Mouse (Mus musculus): ENCODE measurements around the gene Nprl2.

The Nprl2 gene

DNA sequence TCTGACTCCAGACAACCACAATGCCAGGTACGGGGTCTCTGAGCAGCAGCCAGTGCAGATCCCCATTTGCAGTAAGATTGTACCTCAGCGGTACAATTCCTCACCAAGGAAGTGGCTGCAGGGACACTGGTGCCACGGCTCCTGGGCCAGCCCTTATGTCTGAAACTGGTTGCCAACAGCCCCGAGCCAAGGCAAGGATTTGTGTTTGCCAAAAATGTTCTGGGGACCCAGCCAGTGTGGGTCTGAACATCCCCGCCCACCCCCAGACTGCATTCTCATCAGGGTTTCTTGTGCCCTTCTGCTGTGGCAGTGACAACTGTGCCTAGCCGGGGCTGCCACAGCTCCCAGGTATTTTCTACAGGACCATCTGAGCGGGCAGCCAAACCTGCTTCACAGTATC lies 3.8 kb upstream of the Nprl2 start:
- no peak for DNase-seq

DNA sequence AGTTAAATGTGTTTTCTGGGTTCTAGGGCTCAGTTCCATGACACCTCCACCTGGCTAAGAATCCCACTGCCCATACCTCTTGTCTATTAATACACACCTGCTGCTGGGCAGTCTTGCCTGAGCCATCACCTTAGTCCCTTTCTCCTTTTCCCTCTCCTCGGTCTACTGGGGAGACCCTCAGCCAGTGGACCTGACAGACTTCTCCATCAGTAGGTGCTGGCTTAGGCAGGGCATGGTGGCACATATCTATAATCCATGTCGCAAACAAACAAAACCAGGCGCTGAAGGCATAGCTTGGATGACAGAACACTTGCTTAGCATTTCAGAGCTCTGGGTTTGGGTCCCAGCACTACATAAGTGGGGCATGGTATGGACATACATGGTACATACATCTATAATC lies 3.3 kb upstream of the Nprl2 start:
- no peak for DNase-seq

DNA sequence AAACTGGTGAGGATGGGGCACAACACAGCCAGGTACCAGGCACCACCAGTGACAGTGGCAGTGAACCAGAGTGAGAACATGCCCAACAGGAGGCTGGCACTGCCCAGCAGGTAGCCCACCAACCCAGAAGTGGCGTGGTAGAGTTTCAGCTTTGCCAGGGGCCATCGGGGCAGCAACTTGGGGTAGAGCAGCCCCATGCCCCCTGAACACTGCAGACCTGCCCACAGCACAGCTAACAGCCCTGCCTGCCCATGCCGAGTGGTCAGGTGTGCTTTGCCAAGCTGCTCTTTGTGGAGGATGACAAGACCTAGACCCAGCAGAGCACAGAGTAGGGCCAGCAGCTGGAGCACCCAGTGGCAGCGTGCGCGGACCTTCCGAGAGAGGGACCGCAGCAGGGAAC lies 2.1 kb upstream of the Nprl2 start:
- DNase-seq, result no peak

DNA sequence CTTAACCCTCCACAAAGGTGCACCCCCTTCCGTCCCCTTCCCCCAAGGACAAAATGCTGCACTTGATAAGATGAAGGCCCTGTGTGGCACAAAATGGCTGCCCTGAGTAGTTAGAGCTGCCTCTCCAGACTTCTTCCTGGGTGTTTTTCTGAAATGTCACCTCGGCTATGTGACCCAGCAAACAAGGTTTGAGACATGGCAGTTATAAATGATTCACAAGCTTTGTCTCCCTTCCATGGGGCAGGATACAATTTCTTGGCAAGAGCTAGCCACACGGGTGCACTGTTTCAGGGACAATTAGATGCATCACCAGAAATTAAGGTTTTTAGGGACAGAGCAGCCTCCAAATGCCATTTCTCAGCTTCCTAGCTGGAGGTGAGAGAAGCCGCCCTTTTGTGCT lies 1.6 kb upstream of the Nprl2 start:
- no peak for DNase-seq

DNA sequence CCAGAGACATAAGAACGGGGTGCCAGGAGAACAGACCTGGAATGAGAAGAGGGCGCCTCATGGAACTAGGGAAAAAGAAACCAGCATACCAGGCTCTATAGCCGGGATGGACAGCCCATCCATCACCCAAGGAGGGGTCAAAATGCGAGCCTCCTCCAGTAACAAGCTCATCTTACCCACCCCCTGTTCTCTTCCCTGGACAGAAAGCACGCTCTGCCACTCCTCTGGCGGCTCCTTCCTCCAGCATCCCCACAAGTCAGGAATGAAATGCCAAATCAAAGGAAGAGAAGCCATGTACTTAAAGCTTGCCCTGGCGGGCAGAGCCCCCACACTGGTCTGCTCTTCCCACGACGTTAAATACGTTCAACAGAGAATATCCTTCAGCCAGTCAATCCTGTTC lies 1.0 kb upstream of the Nprl2 start:
- DNase-seq, result no peak

DNA sequence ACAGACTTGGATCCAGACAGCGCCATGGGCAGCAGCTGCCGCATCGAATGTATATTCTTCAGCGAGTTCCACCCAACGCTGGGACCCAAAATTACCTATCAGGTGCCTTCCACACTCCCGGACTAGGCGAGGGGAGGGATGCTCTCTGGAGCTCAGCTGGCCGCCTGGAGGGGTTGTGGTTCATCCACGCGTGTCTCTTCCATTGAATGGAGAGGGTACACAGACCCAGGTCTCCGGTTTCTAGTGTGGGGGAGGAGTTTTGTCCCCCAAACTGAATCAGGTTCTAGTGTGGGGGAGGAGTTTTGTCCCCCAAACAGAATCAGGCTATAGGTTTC lies 293 bp downstream of the Nprl2 start:
- DNase-seq, result no peak

DNA sequence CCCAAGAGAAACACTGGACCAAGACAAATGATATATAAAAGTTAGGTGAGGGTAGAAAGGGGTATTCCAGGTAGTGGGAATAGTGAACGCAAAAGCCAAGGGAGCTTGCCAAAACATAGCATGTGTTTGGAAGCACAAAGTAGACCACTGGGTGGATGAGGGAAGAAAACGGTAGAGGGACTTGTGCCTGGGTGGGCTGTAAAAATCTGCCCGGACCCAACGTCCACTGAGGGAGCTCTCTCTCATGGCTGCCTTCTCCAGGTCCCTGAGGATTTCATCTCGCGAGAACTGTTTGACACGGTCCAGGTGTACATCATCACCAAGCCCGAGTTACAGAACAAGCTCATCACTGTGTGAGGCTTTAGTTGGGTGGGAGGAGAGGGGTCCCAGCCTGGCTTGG lies 695 bp downstream of the Nprl2 start:
- DNase-seq, result no peak

DNA sequence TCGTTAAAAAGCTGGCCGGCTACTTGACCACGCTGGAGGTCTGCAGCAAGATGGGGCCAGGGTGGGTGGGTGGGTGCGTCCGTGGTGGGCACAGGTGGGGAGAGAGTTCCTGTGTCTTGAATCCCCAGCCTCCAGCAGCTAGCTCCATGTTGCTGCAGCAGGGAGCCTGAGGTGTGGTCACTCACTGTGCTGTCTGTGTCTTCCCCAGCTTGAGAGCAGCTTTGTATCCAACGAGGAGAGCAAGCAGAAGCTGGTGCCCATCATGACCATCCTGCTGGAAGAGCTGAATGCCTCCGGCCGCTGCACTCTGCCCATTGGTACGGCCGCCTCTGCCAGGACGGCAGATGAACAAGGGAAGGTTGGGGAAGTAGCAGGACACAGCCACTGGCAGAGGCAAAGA lies 1.3 kb downstream of the Nprl2 start:
- no peak for DNase-seq

DNA sequence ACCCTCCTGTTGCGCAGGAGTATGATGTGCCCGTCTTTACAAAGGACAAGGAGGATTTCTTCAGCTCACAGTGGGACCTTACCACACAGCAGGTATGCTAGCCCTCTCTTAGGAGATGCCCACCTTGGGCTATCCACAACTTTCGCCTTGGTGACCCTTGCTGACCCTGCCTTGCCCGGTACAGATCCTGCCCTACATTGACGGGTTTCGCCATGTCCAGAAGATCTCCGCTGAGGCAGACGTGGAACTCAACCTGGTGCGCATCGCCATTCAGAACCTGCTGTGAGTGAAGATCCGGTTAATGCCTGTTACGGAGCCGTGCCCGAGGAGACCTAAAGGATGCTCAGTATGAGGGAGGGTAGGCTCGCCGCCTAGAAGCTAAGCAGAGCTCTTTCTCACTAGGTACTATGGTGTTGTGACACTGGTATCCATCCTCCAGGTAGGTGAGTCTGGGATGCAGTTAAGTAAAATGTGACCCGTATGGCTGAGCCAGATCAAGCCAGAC lies 2.2 kb downstream of the Nprl2 start:
- DNase-seq, result no peak

DNA sequence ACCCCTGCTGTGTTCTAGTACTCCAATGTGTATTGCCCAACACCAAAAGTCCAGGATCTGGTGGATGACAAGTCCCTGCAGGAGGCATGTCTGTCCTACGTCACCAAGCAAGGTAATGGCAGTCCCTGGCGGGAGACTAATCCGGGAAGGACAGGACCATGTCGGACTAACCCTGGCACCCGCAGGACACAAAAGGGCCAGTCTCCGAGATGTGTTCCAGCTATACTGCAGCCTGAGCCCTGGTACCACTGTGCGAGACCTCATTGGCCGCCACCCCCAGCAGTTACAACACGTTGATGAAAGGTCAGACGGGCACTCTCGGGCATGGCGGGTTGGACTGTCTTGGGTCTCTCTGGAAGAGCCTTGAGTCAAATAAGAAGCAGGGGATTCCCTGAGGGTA lies 2.7 kb downstream of the Nprl2 start:
- no peak for DNase-seq

DNA sequence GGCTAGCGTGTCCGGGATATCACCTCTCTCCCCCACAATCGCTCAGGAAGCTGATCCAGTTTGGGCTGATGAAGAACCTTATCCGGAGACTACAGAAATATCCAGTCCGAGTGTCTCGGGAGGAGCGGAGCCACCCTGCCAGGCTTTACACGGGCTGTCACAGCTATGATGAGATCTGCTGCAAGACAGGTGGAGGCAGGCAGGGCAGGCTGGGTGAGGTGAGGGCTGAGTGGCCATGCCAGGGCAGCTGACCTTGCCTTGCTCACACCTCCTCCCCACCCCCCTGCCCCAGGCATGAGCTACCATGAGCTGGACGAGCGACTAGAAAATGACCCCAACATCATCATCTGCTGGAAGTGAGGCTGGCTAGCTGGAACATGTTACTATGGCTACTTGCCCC lies 3.2 kb downstream of the Nprl2 start:
- no peak for DNase-seq

DNA sequence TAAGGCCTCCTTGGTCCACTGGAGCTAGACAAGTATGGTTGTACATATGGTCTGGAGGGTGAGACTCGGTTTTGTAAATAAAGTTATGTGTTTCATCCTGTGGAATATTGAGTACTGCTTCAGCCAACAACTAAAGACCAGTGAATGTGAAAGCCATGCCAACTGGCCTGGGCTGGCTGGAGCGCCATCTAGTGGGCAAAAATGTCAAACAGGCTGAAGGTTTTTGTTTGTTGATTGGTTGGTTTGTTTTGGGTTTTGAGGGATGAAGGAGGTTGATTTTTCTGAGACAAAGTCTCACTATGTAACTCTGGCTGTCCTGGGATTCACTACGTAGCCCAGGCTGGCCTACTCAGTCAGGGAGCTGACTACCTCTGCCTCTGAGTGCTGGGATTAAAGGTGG lies 3.6 kb downstream of the Nprl2 start:
- peak; percentile 72 for DNase-seq

DNA sequence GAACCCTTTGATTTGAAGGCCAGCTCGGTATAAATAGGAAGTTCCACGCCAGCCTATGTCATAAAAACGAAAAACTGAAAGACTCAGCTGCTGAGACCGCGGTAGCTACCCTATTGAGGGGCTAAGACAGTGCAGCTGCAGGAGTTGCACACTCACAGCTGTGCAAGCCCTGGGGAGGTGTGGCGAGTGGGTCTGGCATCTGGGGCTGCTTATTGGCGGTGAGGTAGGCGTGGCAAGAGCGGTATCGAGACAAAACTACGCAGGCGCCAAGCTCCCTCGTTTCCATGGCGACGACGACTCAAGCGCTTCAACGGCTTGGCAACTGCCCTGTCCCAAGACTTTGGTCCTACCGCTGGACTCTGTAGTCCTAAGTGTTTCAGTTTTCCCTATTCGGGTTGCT lies 5.0 kb downstream of the Nprl2 start, which contains the start of gene Zmynd10:
Gene Zmynd10, plus strand, starts transcription at position 273 of the 400 bp plus-strand sequence.
- DNase-seq, result peak; percentile 89

DNA sequence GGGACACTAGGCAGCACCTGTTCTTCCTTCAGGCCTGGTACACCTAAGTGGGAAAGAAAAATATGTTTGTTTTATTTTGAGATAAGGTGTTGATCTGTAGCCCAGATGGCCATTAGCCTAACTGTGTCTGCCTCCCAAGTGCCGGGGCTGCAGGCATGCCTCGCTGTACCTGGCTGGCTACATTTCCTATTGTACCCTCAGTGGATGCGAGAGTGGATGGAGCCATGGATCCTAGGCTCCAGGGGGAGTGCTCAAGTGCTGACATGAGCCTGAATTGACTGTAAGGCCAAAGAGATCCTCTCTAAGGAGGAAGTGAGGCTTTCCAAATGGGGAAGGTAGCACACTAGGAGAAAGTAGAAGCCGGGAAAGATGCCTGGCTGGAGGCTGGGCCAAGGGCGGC lies 5.9 kb downstream of the Nprl2 start:
- no peak for DNase-seq

DNA sequence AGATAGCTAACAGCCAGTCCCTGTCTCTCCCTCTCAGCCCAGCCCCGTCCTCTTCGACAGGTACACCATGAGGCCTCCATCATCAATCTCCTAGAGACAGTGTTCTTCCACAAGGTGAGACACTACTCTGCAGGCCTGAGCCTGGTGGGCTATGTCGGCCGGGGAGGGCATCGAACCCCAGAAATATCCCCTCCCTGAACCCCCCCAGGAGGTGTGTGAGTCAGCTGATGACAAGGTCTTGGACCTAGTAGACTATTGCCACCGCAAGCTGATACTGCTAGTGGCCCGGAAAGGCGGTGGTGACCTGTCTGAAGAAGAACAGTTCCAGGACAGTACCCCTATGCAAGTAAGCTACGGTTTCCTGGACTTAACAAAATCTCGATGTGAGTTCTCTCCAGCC lies 6.8 kb downstream of the Nprl2 start:
- DNase-seq, result no peak

DNA sequence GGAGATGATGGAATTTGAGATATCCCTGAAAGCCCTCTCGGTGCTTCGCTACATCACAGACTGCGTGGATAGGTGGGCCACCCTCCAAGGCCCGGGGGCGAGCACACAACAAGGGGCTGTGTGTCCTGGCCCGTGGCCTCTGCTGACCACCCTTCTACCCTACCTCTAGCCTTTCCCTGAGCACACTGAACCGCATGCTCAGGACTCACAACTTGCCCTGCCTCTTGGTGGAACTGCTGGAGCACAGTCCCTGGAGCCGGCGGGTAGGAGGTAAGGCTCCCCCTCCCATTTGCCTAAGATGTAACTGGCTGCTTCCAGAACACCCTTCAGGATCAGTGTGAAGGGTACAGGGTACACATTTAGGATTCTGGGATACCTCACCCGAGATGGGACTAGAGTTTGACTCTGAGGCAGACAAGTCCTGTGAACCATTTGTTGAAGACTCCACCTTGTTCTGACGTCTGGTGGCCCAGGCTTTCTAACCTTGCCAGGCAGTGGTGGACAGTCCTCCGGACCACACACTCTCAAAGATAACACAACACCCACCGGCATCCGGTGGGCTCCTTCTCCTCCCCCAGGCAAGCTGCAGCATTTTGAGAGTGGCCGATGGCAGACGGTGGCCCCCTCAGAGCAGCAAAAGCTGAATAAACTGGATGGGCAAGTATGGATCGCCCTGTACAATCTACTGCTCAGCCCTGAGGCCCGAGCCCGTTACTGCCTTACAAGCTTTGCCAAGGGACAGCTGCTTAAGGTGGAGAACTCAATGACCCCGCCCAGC lies 7.5 kb downstream of the Nprl2 start:
- no peak for DNase-seq

DNA sequence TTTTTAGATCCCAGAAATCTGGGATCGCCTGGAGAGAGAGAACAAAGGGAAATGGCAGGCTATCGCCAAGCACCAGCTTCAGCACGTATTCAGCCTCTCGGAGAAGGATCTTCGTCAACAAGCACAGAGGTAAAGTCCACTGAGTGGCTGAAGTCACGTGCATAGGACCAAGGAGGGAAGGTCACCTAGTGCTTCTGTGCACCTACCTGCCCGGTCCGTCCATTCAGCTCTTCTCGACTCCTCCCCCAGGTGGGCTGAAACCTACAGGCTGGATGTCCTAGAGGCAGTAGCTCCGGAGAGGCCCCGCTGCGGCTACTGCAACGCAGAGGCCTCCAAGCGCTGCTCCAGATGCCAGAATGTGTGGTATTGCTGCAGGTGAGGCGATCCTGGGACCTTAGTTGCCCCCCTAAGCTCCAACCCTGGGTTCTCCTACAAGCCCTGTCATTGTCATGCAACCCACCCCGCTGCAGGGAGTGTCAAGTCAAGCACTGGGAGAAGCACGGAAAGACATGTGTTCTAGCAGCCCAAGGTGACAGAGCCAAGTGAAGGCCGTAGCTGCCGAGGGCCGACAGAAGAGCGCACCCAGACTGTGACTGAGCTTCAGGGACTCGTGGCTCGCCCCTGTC lies 8.6 kb downstream of the Nprl2 start:
- DNase-seq, result no peak

DNA sequence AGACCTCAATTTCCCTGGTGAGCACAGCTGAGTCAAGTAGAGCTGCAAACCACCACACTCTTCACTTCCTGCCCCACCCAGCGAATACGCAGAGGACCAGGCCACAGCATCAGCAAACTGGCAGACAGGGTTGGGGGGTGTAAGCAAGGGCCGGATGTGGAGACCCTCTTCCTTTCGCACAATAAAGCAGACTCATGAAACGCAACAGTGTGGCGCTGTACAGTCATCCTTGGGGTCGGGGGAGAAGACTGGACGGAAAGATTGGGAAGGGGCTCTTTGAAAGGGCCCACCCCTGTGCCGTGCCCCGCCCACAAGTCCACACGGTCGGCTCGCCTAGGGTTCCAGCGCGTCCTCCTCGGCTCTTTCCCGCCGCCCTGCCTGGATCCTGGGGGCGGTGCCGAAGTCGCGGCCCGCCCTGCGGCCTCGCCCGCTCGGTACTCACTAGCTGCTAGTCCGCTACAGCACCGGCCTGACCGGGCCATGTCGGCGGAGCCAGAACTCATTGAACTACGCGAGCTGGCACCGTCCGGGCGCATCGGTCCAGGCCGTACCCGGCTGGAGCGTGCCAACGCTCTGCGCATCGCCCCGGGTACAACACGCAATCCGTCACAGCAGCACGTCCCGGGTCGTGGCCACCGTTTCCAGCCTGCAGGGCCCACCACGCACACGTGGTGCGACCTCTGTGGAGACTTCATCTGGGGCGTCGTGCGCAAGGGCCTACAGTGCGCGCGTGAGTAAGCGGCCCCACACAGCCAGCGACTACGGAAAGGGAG lies 9.3 kb downstream of the Nprl2 start, which contains the start of gene Rassf1:
Gene Rassf1, plus strand, starts transcription at position 439 of the 773 bp plus-strand sequence.
- DNase-seq, result no peak

DNA sequence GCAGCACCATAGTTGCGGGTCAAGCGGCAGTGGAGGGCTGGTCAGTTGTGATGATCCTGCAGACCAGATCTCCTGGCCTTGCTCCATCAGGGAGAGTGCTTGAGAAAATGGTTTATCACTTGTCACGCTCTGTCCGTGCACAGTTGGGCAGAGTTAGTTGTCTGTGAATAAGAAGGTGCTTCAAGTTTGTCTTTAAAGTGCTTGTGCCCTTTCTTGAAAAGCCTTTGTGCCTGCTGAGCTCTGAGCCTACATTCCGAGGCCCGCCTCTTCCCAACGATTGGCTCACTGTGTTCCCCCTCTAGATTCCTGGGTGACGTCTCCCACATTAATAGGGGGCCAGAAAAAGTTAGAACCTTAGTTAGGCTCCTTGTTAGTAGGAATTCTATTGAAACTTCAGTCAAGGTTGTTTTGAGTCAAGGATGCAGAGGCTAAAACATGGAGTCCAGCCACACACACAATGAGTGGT lies 9.9 kb downstream of the Nprl2 start:
- DNase-seq, result no peak

DNA sequence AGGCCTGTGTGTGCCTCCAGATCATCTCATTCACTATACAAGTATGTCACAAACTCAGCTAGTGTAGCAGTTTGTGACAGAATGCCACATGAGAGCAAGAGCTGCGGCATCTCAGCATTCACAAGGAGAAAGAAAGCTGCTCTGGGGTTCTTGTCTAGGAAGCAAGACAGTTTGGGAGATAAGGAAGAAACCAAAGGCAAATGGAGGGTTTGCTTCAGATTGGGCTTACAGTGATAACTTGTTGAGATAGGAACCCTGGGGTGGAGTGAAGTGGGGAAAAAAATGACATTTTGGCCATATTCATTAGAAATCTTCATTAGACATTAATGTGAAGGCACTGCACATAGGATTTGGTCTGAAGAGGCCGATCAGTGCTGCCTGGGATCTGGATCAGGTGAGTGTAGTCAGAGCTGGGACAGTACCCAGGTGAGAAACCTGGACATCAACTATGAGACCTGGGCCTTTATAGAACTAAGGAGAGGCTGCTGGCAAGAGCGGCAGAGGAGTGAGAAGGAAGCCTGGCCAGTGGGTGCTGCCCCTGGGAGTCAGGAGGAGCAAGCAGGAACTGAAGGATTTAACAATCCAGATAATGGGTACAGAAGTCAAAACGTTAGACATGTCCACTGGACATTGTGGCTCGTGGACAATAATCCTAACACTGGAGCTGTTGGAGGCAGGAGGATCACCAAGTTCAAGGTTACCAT lies 10.8 kb downstream of the Nprl2 start:
- DNase-seq, result no peak

DNA sequence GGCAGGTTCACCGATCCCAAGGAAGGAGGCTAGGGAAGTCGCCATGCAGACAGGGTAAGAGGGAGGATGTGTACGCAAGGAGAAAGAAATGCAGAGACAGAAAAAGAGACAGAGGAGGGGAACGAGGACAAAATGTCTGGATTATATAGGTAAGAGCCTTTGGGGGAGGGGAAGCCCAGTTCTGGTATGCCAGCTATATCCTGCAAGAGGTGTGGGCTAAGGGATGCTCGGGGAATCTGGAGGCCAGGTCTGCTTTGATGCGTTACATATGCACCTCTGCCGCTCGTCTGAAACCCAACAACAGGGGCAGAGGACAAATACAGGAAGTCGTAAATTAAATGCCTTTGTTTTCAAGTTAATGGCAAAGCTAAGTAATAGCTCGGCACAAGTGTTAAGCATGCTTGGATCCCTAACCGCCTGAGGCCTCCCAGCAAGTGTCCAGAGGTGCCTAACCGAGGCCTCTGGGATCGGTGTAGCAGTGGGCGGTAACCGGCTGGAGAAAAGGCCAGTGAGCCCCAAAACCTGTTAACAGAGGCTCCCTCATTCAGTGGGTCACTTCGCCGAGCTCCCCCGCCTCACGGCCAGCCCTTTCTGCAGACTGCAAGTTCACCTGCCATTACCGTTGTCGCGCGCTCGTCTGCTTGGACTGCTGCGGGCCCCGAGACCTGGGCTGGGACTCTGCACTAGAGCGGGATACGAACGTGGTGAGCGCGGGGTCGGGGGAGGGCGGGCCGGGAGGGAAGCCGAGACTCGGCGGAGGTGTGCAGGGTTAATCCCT lies 11.7 kb downstream of the Nprl2 start:
- no peak for DNase-seq

DNA sequence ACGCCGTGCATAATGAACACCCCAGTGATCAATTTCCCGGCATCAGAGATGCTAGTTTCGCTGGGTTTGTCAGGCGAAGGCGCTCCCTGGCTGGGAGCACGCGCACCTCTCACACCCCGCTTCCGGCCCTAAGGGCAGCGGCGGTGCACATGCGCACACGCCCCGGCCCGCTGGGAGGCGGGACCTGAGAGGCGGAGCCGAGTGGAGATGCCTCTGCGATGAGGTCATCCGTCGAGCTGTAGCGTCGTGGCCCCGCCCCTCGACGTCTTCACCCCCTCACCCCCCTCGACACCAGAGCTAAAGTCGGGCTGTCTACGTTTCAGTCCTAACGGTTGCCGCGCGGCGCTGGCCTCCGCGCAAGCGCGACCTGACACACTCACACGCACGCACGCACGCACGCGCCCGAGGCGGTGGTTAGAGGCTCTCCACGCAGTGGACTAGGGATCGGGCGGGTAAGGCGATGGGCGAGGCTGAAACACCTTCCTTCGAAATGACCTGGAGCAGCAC lies 12.3 kb downstream of the Nprl2 start:
- peak; percentile 94 for DNase-seq
